Mouse (Mus musculus): ENCODE measurements around the gene Adra2c. TPM values are rescaled to one million over a fixed set of nuclear protein-coding genes. Genes with fewer than 3 reads are reported as not detected.
A peak's percentile ranks its signal among the peaks of the same experiment; 100 is the strongest.

Adra2c gene
- polyA plus RNA-seq, 1 experiment: 0.10 TPM

- peak overlapping the region; percentile 24; the same call in 1 of the 2 replicates for H3K27ac ChIP-seq (ENCODE audit: control insufficient read depth, insufficient read depth, low read depth, low read length)
Observed at GRCm38 (mm10) chr5:35320650-35321049, 42.5 kb downstream of the Adra2c start.

GRCm38 (mm10) chr5:35330822-35331221 lies 52.7 kb downstream of the Adra2c start:
- Histone ChIP-seq H3K4me3 (ENCODE audit: control insufficient read depth, low read depth, low read length) (no peak overlapping the region), H3K36me3 (ENCODE audit: control insufficient read depth, insufficient read depth, low read length) (no peaks in the 10 kb centered on the region), H3K27ac (ENCODE audit: control insufficient read depth, insufficient read depth, low read depth, low read length) (no peak overlapping the region), H3K27me3 (ENCODE audit: control insufficient read depth, insufficient read depth, low read length) (no peaks in the 10 kb centered on the region), H3K4me1 (ENCODE audit: control insufficient read depth, insufficient read depth, low read length) (no peaks in the 10 kb centered on the region)
- TF ChIP-seq CTCF (IDR thresholded peaks at IDR 0.05; ENCODE audit: control insufficient read depth, insufficient read depth, insufficient replicate concordance, low read depth, low read length): no peak
- TF ChIP-seq POLR2A (IDR thresholded peaks at IDR 0.05; ENCODE audit: control insufficient read depth, low read depth, low read length): no peak

More at GRCm38 (mm10) chr5:35320650-35321049, 42.5 kb downstream of the Adra2c start:
- H3K4me1 ChIP-seq (ENCODE audit: control insufficient read depth, insufficient read depth, low read length): peaks cover 4% of the 10 kb centered on the region
- H3K36me3 ChIP-seq (ENCODE audit: control insufficient read depth, insufficient read depth, low read length): no peaks in the 10 kb centered on the region
- no peak overlapping the region for H3K4me3 ChIP-seq (ENCODE audit: control insufficient read depth, low read depth, low read length)
- TF ChIP-seq CTCF (IDR thresholded peaks at IDR 0.05; ENCODE audit: control insufficient read depth, insufficient read depth, insufficient replicate concordance, low read depth, low read length) (peak; percentile 17; the same call in 1 of the 2 replicates), POLR2A (IDR thresholded peaks at IDR 0.05; ENCODE audit: control insufficient read depth, low read depth, low read length) (no peak)
- no peaks in the 10 kb centered on the region for H3K27me3 ChIP-seq (ENCODE audit: control insufficient read depth, insufficient read depth, low read length)

Other genes with a start within 250 kb of the Adra2c start
- 1.8 and 3.0 TPM in 2 replicates for gene Hgfac, start 236.8 kb upstream of the Adra2c start, polyA plus RNA-seq (2012; rRNA removed)
- gene Dok7, start 221.6 kb upstream of the Adra2c start, polyA plus RNA-seq (2012; rRNA removed): 9.9 and 10.6 TPM in 2 replicates
- 34.5 and 36.4 TPM in 2 replicates for gene Lrpap1, start 172.6 kb upstream of the Adra2c start, polyA plus RNA-seq (2012; rRNA removed)
- 19.1 and 24.0 TPM in 2 replicates for gene Hmx1, start 110.8 kb downstream of the Adra2c start, polyA plus RNA-seq (2012; rRNA removed)
- 1.4 and 2.9 TPM in 2 replicates for gene Cpz, start 247.4 kb downstream of the Adra2c start, polyA plus RNA-seq (2012; rRNA removed)

Measured in testis, adult 2 months (tissue).